Mouse (Mus musculus): ENCODE measurements around the gene Pard3.

DNA sequence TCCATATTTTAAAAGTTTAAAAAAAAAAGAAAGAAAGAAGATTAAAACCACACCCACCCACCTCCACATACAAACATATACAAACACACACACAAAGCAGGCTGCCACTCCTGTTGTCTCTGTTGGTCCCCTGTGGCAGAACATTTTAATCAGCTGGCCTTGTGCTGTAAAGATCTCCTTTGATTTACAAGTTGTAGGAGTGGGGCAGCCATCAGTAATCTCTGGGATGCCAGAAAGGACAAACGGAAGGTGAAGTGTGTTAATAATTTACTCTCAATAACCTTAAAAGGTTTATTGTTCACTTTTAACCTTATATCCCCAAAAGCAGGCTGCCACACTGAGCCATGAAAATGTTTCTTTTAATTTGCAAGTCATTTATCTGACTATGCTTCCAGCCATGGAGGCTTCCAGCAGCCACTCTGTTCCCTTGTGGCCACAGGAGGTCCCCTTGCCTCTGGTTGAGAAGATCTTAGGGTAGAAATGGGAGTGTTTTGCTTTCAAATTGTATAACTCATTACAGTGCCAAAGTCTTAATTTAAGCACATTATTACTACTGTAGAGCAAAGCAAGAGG is 448.4 kb downstream of the Pard3 start:
- TF ChIP-seq CTCF (IDR thresholded peaks at IDR 0.05; ENCODE audit: insufficient read depth, low read depth, low read length) (no peak), POLR2A (IDR thresholded peaks at IDR 0.05; ENCODE audit: insufficient read depth, low read depth, low read length) (no peak)
